Comparison of ENCODE assay signal across 8 mouse cellular contexts in the genomic region with DNA sequence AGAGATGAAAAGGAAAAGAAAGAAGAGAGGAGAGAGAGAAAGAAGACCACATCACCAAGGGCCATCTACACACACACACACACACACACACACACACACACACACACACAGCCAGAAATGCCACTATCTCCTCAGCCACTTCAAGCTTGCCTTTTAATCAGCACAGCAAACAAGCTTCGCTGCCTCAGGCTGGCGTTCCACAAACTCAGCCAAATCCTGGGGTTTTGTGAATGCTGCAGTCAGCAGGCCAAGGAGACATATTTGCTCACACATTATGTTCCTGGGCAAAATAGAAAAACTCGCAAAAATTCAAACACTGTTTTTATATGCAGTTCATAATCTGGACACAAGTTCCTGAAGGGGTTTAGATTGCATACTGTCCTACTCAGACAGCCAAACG.
DNase-seq lines count a peak whose midpoint lies in the region; ATAC-seq lines count a peak whose summit lies in the region.

No protein-coding gene starts in this region.

- H3K36me3 ChIP-seq in hindbrain, embryonic 14.5 days (replicated peaks; ENCODE audit: control insufficient read depth, insufficient read depth), result no peaks in the 10 kb centered on the region
- H3K36me3 ChIP-seq in hindbrain, embryonic 12.5 days, result no peaks in the 10 kb centered on the region
- no peaks in the 10 kb centered on the region for H3K36me3 ChIP-seq in midbrain, embryonic 14.5 days (ENCODE audit: control insufficient read depth, insufficient read depth, low read length)
- no peaks in the 10 kb centered on the region for H3K36me3 ChIP-seq in midbrain, embryonic 13.5 days
- H3K36me3 ChIP-seq in limb, embryonic 10.5 days, result no peaks in the 10 kb centered on the region

- H3K27ac ChIP-seq in hindbrain, embryonic 14.5 days, result no peak overlapping the region
- H3K27ac ChIP-seq in hindbrain, embryonic 12.5 days, result no peak overlapping the region
- 0 out of 2 replicates have a peak overlapping the region, but pooled peaks have one; percentile 6 for H3K27ac ChIP-seq in midbrain, embryonic 14.5 days (replicated peaks; ENCODE audit: low read depth, low read length)
- no peak overlapping the region for H3K27ac ChIP-seq in midbrain, embryonic 13.5 days
- H3K27ac ChIP-seq in limb, embryonic 10.5 days, result peak overlapping the region; percentile 32; the same call in 1 of the 2 replicates

- H3K4me3 ChIP-seq in hindbrain, embryonic 14.5 days (replicated peaks; ENCODE audit: low read length), result no peak overlapping the region
- H3K4me3 ChIP-seq in hindbrain, embryonic 12.5 days, result no peak overlapping the region
- no peak overlapping the region for H3K4me3 ChIP-seq in midbrain, embryonic 14.5 days (replicated peaks; ENCODE audit: low read depth, low read length)
- H3K4me3 ChIP-seq in midbrain, embryonic 13.5 days (replicated peaks), result no peak overlapping the region
- H3K4me3 ChIP-seq in limb, embryonic 10.5 days, result no peak overlapping the region

- no peaks in the 10 kb centered on the region for H3K27me3 ChIP-seq in hindbrain, embryonic 14.5 days (ENCODE audit: control insufficient read depth, insufficient read depth, low read length)
- H3K27me3 ChIP-seq in hindbrain, embryonic 12.5 days, result no peaks in the 10 kb centered on the region
- no peaks in the 10 kb centered on the region for H3K27me3 ChIP-seq in midbrain, embryonic 14.5 days (ENCODE audit: control insufficient read depth, insufficient read depth, low read length)
- H3K27me3 ChIP-seq in midbrain, embryonic 13.5 days, result no peaks in the 10 kb centered on the region
- no peaks in the 10 kb centered on the region for H3K27me3 ChIP-seq in limb, embryonic 10.5 days (ENCODE audit: low read depth, poor library complexity, severe bottlenecking)

- peak; percentile 41; the same call in 1 of the 2 replicates for ATAC-seq in hindbrain, embryonic 14.5 days (ENCODE audit: low FRiP score)
- no peak for ATAC-seq in hindbrain, embryonic 12.5 days (ENCODE audit: low FRiP score)
- peak; percentile 24; the same call in 1 of the 2 replicates for ATAC-seq in midbrain, embryonic 14.5 days (ENCODE audit: low FRiP score, low TSS enrichment)
- no peak for ATAC-seq in midbrain, embryonic 13.5 days

- H3K9ac ChIP-seq in hindbrain, embryonic 14.5 days, result no peak overlapping the region
- H3K9ac ChIP-seq in hindbrain, embryonic 12.5 days, result no peak overlapping the region
- H3K9ac ChIP-seq in midbrain, embryonic 14.5 days (replicated peaks; ENCODE audit: low read length), result no peak overlapping the region
- H3K9ac ChIP-seq in midbrain, embryonic 13.5 days (replicated peaks), result no peak overlapping the region

- DNase-seq in hindbrain, embryonic 14.5 days (ENCODE audit: low spot score), result no peak
- peak; percentile 58 for DNase-seq in midbrain, embryonic 14.5 days
- DNase-seq in cerebellum, postnatal 10 days, result peak; percentile 86
- DNase-seq in limb, embryonic 10.5 days (ENCODE audit: low spot score), result no peak
- no peak for DNase-seq in embryo, embryonic 9.5 days (ENCODE audit: extremely low spot score)
- no peak for DNase-seq in thymus, postnatal 0 days (ENCODE audit: low spot score)

- H3K4me2 ChIP-seq in hindbrain, embryonic 14.5 days (replicated peaks), result no peak overlapping the region
- H3K4me2 ChIP-seq in hindbrain, embryonic 12.5 days (replicated peaks), result no peak overlapping the region
- no peak overlapping the region for H3K4me2 ChIP-seq in midbrain, embryonic 14.5 days (ENCODE audit: low read length)
- no peak overlapping the region for H3K4me2 ChIP-seq in midbrain, embryonic 13.5 days (replicated peaks)

- H3K9me3 ChIP-seq in hindbrain, embryonic 14.5 days (ENCODE audit: control insufficient read depth, low read length), result no peaks in the 10 kb centered on the region
- no peaks in the 10 kb centered on the region for H3K9me3 ChIP-seq in hindbrain, embryonic 12.5 days (replicated peaks)
- no peaks in the 10 kb centered on the region for H3K9me3 ChIP-seq in midbrain, embryonic 14.5 days (ENCODE audit: control insufficient read depth, low read length)
- no peaks in the 10 kb centered on the region for H3K9me3 ChIP-seq in midbrain, embryonic 13.5 days
- no peaks in the 10 kb centered on the region for H3K9me3 ChIP-seq in limb, embryonic 10.5 days (replicated peaks)

- 66% methylated on average over 4 of the region's 4 CpGs for WGBS in hindbrain, embryonic 14.5 days
- 79% methylated on average over 4 of the region's 4 CpGs for WGBS in hindbrain, embryonic 12.5 days
- 69% methylated on average over 4 of the region's 4 CpGs for WGBS in midbrain, embryonic 14.5 days
- WGBS in midbrain, embryonic 13.5 days, result 66% methylated on average over 4 of the region's 4 CpGs
- 80% methylated on average over 4 of the region's 4 CpGs for WGBS in limb, embryonic 10.5 days

- peaks cover 45% of the 10 kb centered on the region for H3K4me1 ChIP-seq in hindbrain, embryonic 14.5 days (replicated peaks; ENCODE audit: control insufficient read depth, insufficient read depth, low read length)
- peaks cover 24% of the 10 kb centered on the region for H3K4me1 ChIP-seq in hindbrain, embryonic 12.5 days
- peaks cover 35% of the 10 kb centered on the region for H3K4me1 ChIP-seq in midbrain, embryonic 14.5 days (ENCODE audit: control insufficient read depth, insufficient read depth, low read length)
- H3K4me1 ChIP-seq in midbrain, embryonic 13.5 days (replicated peaks), result peaks cover 42% of the 10 kb centered on the region
- H3K4me1 ChIP-seq in limb, embryonic 10.5 days, result peaks cover 68% of the 10 kb centered on the region

Comparison
In these comparisons a context has a peak if more than half of its experiments do, and no peak if none do; other contexts are left out.
1. ATAC-seq: peak in hindbrain, embryonic 14.5 days (single experiment) and midbrain, embryonic 14.5 days (single experiment); none in hindbrain, embryonic 12.5 days (single experiment) and midbrain, embryonic 13.5 days (single experiment).
2. H3K27ac ChIP-seq: peak in midbrain, embryonic 14.5 days (single experiment) and limb, embryonic 10.5 days (single experiment); none in hindbrain, embryonic 14.5 days (single experiment), hindbrain, embryonic 12.5 days (single experiment) and midbrain, embryonic 13.5 days (single experiment).
3. DNase-seq: peak in midbrain, embryonic 14.5 days (single experiment) and cerebellum, postnatal 10 days (2 of 2); none in hindbrain, embryonic 14.5 days (single experiment), limb, embryonic 10.5 days (single experiment), embryo, embryonic 9.5 days (single experiment) and thymus, postnatal 0 days (single experiment).